Mouse (Mus musculus) spleen, adult 2 months (tissue): ENCODE measurements around the gene Klhl5. TPM values are rescaled to one million over a fixed set of nuclear protein-coding genes. Genes with fewer than 3 reads are reported as not detected.

ENCODE experiments used
- DNase-seq, 2 experiments: peaks; one replicate each; pipeline versions ENCODE4 v3.0.0 to v3.0.0-alpha.2; 2012 to 2021; ENCODE audit warnings: low spot score in 2 of 2, low read depth in 1 of 2
- H3K27ac ChIP-seq: fragments of 200-500 bp; 2 replicates; pipeline ENCODE4 v1.5.1; 2012; ENCODE audit warnings: low read length, inconsistent platforms; ENCODE audit not compliant: insufficient read depth
- H3K27me3 ChIP-seq: fragments of 200-500 bp; 2 replicates; pipeline ENCODE4 v1.6.1; 2012; ENCODE audit warnings: mild to moderate bottlenecking, moderate library complexity, low read length, inconsistent platforms; ENCODE audit not compliant: control insufficient read depth, insufficient read depth
- H3K36me3 ChIP-seq: fragments of 200-500 bp; 2 replicates; pipeline ENCODE4 v1.6.1; 2012; ENCODE audit warnings: mild to moderate bottlenecking, low read length, inconsistent platforms; ENCODE audit not compliant: control insufficient read depth, insufficient read depth
- H3K4me1 ChIP-seq: fragments of 200-500 bp; 2 replicates; pipeline ENCODE4 v1.6.1; 2011; ENCODE audit warnings: inconsistent platforms; ENCODE audit not compliant: control insufficient read depth, insufficient read depth, insufficient read length
- H3K4me3 ChIP-seq: fragments of 200-500 bp; 2 replicates; pipeline ENCODE4 v1.5.1; 2011; ENCODE audit warnings: mild to moderate bottlenecking, inconsistent platforms; ENCODE audit not compliant: insufficient read depth, insufficient read length; ENCODE audit errors: extremely low read depth
- CTCF ChIP-seq: fragments of 200-500 bp; IDR thresholded peaks from 2 replicates; pipeline ENCODE4 v1.5.1; 2011; ENCODE audit warnings: mild to moderate bottlenecking, inconsistent platforms; ENCODE audit not compliant: insufficient read depth, insufficient read length, insufficient replicate concordance; ENCODE audit errors: extremely low read depth
- POLR2A ChIP-seq: fragments of 200-500 bp; IDR thresholded peaks from 2 replicates; pipeline ENCODE4 v1.6.1; 2011; ENCODE audit warnings: low read depth, low read length, inconsistent platforms
- WGBS: fragments of 180-500 bp; shearing (Covaris S2); methylation state at CpG from one replicate; pipeline ENCODE4 v1.1.7; 2018; 5-methylcytosine and 5-hydroxymethylcytosine counted together
- polyA plus RNA-seq: library from polyadenylated mRNA; depleted of rRNA; stranded (reverse); fragments of >200 nt; gene quantifications from 2 replicates; pipeline ENCODE4 v1.2.3, GENCODE M21; 2012

Gene Klhl5
- polyA plus RNA-seq, 1 experiment, result 15.1 TPM

GRCm38 (mm10) chr5:65154287-65154686, 46.9 kb downstream of the Klhl5 start:
- Histone ChIP-seq H3K27ac (no peak overlapping the region), H3K36me3 (peaks cover 7% of the 10 kb centered on the region), H3K27me3 (no peaks in the 10 kb centered on the region), H3K4me1 (no peaks in the 10 kb centered on the region), H3K4me3 (no peak overlapping the region)
- 70% methylated on average over 6 of the region's 6 CpGs for WGBS
- no peak for DNase-seq
- TF ChIP-seq POLR2A (no peak), CTCF (no peak)

DNA sequence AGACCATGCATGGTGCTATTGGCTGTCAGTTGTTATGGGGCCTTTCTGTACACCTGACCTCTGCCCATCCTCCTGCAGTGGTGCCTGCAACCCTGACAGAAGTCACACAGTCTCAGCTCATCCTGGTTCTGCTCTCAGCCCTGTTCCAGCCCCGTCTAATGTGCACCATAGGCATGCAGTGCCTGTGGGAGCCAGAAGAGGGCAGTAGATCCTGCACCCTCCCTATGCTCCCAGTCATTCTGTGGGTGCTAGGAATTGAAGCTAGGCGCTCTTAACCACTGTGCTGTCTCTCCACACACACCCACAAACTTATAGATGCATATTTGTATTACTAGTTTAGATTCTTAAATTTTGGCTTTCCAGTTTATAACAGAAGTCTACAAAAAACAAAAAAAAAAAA, 49.5 kb downstream of the Klhl5 start:
- H3K4me3 ChIP-seq, result no peak overlapping the region
- H3K4me1 ChIP-seq, result no peaks in the 10 kb centered on the region
- H3K36me3 ChIP-seq, result peaks cover 2% of the 10 kb centered on the region; the same call in 1 of the 2 replicates
- WGBS, result 90% methylated on average over 2 of the region's 2 CpGs
- no peak overlapping the region for H3K27ac ChIP-seq
- TF ChIP-seq POLR2A (no peak), CTCF (peak; percentile 49; the same call in 1 of the 2 replicates)
- no peak for DNase-seq
- H3K27me3 ChIP-seq, result no peaks in the 10 kb centered on the region

- no peak overlapping the region for H3K27ac ChIP-seq
- H3K4me3 ChIP-seq, result no peak overlapping the region
- no peaks in the 10 kb centered on the region for H3K27me3 ChIP-seq
- no peak for TF ChIP-seq CTCF
- TF ChIP-seq POLR2A, result no peak
- WGBS, result 83% methylated on average over 22 of the region's 22 CpGs
- peaks cover 1% of the 10 kb centered on the region; the same call in 1 of the 2 replicates for H3K36me3 ChIP-seq
- DNase-seq, result no peak
- no peaks in the 10 kb centered on the region for H3K4me1 ChIP-seq
These were observed 50.4 kb downstream of the Klhl5 start for GRCm38 (mm10) chr5:65157412-65158381.

DNA sequence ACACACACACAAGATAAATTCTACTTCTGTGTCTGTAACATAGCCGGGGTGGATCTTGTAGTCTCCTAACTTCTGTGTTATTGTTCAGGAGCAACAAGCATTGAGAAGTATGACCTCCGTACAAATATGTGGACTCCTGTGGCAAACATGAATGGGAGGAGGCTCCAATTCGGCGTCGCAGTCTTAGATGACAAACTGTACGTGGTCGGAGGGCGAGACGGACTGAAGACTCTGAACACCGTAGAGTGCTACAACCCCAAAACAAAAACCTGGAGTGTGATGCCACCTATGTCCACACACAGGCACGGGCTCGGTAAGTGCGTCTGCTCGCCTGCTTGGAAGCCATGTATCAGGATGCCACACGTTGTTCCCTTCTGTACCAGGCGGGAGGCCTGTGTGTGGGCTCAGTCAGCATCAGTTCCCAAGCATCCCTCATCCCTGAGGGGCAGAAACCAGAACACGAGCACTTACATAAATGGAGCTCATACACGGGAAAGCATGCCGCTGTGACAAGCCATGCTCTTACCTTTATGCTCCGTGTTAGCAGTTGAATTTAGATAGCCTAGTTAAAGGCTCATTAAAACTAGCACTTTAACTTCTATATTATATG, 51.5 kb downstream of the Klhl5 start:
- Histone ChIP-seq H3K36me3 (peaks cover 3% of the 10 kb centered on the region; the same call in 1 of the 2 replicates), H3K27ac (no peak overlapping the region), H3K4me1 (no peaks in the 10 kb centered on the region), H3K4me3 (no peak overlapping the region), H3K27me3 (no peaks in the 10 kb centered on the region)
- DNase-seq, result no peak
- TF ChIP-seq CTCF, result no peak
- no peak for TF ChIP-seq POLR2A
- WGBS, result 91% methylated on average over 20 of the region's 20 CpGs

GRCm38 (mm10) chr5:65163001-65163400, 55.7 kb downstream of the Klhl5 start:
- TF ChIP-seq CTCF (no peak), POLR2A (no peak)
- no peaks in the 10 kb centered on the region for H3K27me3 ChIP-seq
- no peak for DNase-seq
- H3K4me1 ChIP-seq, result no peaks in the 10 kb centered on the region; the same call in 1 of the 2 replicates
- no peak overlapping the region for H3K4me3 ChIP-seq
- WGBS, result 83% methylated on average over 5 of the region's 5 CpGs
- H3K27ac ChIP-seq, result no peak overlapping the region
- peaks cover 7% of the 10 kb centered on the region for H3K36me3 ChIP-seq

GRCm38 (mm10) chr5:65163489-65164092, 56.3 kb downstream of the Klhl5 start:
- 92% methylated on average over 17 of the region's 17 CpGs for WGBS
- no peaks in the 10 kb centered on the region; the same call in 1 of the 2 replicates for H3K4me1 ChIP-seq
- no peak for DNase-seq
- peaks cover 7% of the 10 kb centered on the region for H3K36me3 ChIP-seq
- no peak for TF ChIP-seq CTCF
- no peak for TF ChIP-seq POLR2A
- no peaks in the 10 kb centered on the region for H3K27me3 ChIP-seq
- H3K4me3 ChIP-seq, result no peak overlapping the region
- peak overlapping the region; percentile 5; the same call in 1 of the 2 replicates for H3K27ac ChIP-seq

DNA sequence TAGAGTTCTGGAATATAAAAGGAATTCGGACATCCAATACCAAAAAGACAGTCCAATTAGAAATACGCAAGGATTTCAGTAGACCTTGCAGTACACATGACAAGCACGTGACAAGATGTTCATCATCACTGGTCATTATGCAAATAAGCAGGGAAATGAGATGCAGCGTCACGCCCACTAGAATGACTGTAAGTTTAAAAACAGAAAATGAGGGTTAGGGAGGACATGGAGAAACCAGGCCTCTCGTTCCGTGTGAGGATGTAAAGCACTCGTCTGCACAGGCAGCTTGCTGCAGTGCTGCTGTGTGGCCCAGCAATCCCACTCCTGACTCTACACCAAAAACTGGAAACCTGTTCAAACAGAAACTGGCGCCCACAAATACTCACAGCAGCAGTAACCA, 62.9 kb downstream of the Klhl5 start:
- 88% methylated on average over 9 of the region's 9 CpGs for WGBS
- Histone ChIP-seq H3K4me3 (no peak overlapping the region), H3K27me3 (no peaks in the 10 kb centered on the region), H3K27ac (no peak overlapping the region), H3K36me3 (0 out of 2 replicates have a peak, but pooled peaks cover 1% of the 10 kb centered on the region), H3K4me1 (peaks cover 2% of the 10 kb centered on the region; the same call in 1 of the 2 replicates)
- peak in 1 of 2 experiments; percentile 8 for DNase-seq
- no peak for TF ChIP-seq CTCF
- TF ChIP-seq POLR2A, result no peak
